14 mouse cellular contexts compared by ENCODE assay signal in genomic region chr8:70188707-70189106, GRCm38 (mm10). TPM values are rescaled to one million over a fixed set of nuclear protein-coding genes. Genes with fewer than 3 reads are reported as not detected.
DNase-seq lines count a peak whose midpoint lies in the region; TF ChIP-seq lines count a peak whose summit lies in the region.
"Had no signal": no experiment of that assay in that cellular context is flagged by ENCODE, and none has a peak within 500 bp of the region (broad histone marks: within the 10 kb centered on the region; RNA-seq: fewer than 3 reads in every experiment).

No protein-coding gene starts in this region.

- H3K27ac ChIP-seq in liver, adult 2 months (replicated peaks; ENCODE audit: insufficient read depth, low read depth, low read length), result peak overlapping the region; percentile 56
- H3K27ac ChIP-seq: liver, embryonic 12.5 days; midbrain, embryonic 13.5 days had no signal

- peak; percentile 52 for DNase-seq in adrenal gland, postnatal 10 days
- DNase-seq in adrenal gland, postnatal 4 days (ENCODE audit: low spot score in 2 of 2), result no peak
- DNase-seq in liver, adult 2 months (ENCODE audit: extremely low read depth, low read depth, low spot score), result peak; percentile 86
- no peak for DNase-seq in liver
- peak; percentile 89 to 93 for DNase-seq in kidney, postnatal 25 days
- no peak for DNase-seq in right cerebral cortex, adult 2 months (ENCODE audit: low spot score in 2 of 2)
- DNase-seq in left cerebral cortex, adult 18-20 months (ENCODE audit: low spot score in 2 of 2), result no peak
- DNase-seq in right cerebral cortex, postnatal 14 days, result no peak
- DNase-seq: cerebellum, postnatal 10 days; gastrocnemius, postnatal 36 days had no signal

- TF ChIP-seq CTCF in liver, adult 2 months (IDR thresholded peaks at IDR 0.05; ENCODE audit: low read depth, low read length), result no peak

- peaks cover 17% of the 10 kb centered on the region for H3K4me1 ChIP-seq in liver, adult 2 months (ENCODE audit: control insufficient read depth, insufficient read depth, low read length)
- H3K4me1 ChIP-seq: midbrain, embryonic 13.5 days had no signal

- 0 out of 2 replicates have a peak overlapping the region, but pooled peaks have one; percentile 17 for H3K9ac ChIP-seq in liver, adult 2 months (ENCODE audit: low read depth, low read length)
- H3K9ac ChIP-seq: liver, embryonic 12.5 days; midbrain, embryonic 13.5 days had no signal

- WGBS in liver, adult 2 months, result 29% methylated on average over 7 of the region's 7 CpGs

- H3K36me3 ChIP-seq in liver, adult 2 months (ENCODE audit: control insufficient read depth, insufficient read depth, low read length), result peaks cover 26% of the 10 kb centered on the region; the same call in 1 of the 2 replicates

- no peaks in the 10 kb centered on the region for H3K27me3 ChIP-seq in liver, adult 2 months (ENCODE audit: control insufficient read depth, insufficient read depth, low read length)
- H3K27me3 ChIP-seq: liver, embryonic 12.5 days; midbrain, embryonic 13.5 days had no signal

- TF ChIP-seq POLR2A in liver, adult 2 months (IDR thresholded peaks at IDR 0.05; ENCODE audit: extremely low read depth, insufficient read depth, low read length), result no peak

- H3K4me3 ChIP-seq in liver, adult 2 months (ENCODE audit: insufficient read depth, low read depth, low read length), result no peak overlapping the region
- H3K4me3 ChIP-seq: liver, embryonic 12.5 days; midbrain, embryonic 13.5 days had no signal

- peaks cover 15% of the 10 kb centered on the region; the same call in 1 of the 2 replicates for H3K79me2 ChIP-seq in liver, adult 2 months (ENCODE audit: control insufficient read depth, insufficient read depth, low read length)

RNA-seq across cellular contexts. Expression of gene Tmem161a, which starts 16.6 kb away (rescaled TPM):
- total RNA-seq in adrenal gland, postnatal 10 days (2021), result 10 to 100 TPM; 43.1 to 47.0 TPM
- 10 to 100 TPM; 63.4 to 66.8 TPM for total RNA-seq in adrenal gland, postnatal 4 days (2021)
- total RNA-seq in liver, adult 2 months (2014; rRNA removed), result 18.3 and 20.4 TPM in 2 replicates
- 40.4 and 60.4 TPM in 2 replicates for polyA plus RNA-seq in liver, adult 2 months (2012; rRNA removed)
- 10 to 100 TPM; 45.2 to 46.2 TPM for total RNA-seq in left cerebral cortex, adult 18-20 months (2021)

RNA-seq across cellular contexts. Expression of gene Slc25a42, which starts 23.4 kb away (rescaled TPM):
- 100 to 1,000 TPM; 124 to 184 TPM for total RNA-seq in adrenal gland, postnatal 10 days (2021)
- 10 to 100 TPM; 27.8 to 39.2 TPM for total RNA-seq in adrenal gland, postnatal 4 days (2021)
- 31.4 and 48.5 TPM in 2 replicates for total RNA-seq in liver, adult 2 months (2014; rRNA removed)
- polyA plus RNA-seq in liver, adult 2 months (2012; rRNA removed), result 96.9 and 117 TPM in 2 replicates
- total RNA-seq in left cerebral cortex, adult 18-20 months (2021), result 10 to 100 TPM; 36.0 to 37.8 TPM

RNA-seq across cellular contexts. Expression of gene Sugp2, which starts 45.3 kb away (rescaled TPM):
- 10 to 100 TPM; 28.9 to 48.5 TPM for total RNA-seq in adrenal gland, postnatal 10 days (2021)
- total RNA-seq in adrenal gland, postnatal 4 days (2021), result 10 to 100 TPM; 54.9 to 62.1 TPM
- 5.3 and 7.0 TPM in 2 replicates for total RNA-seq in liver, adult 2 months (2014; rRNA removed)
- 9.7 and 12.4 TPM in 2 replicates for polyA plus RNA-seq in liver, adult 2 months (2012; rRNA removed)
- total RNA-seq in left cerebral cortex, adult 18-20 months (2021), result 100 to 1,000 TPM in 1 of 2 experiments, 10 to 100 TPM in 1; 97.3 to 109 TPM

RNA-seq across cellular contexts. Expression of gene Armc6, which starts 45.6 kb away (rescaled TPM):
- 10 to 100 TPM; 11.2 to 13.2 TPM for total RNA-seq in adrenal gland, postnatal 10 days (2021)
- total RNA-seq in adrenal gland, postnatal 4 days (2021), result 10 to 100 TPM; 10.1 to 15.1 TPM
- total RNA-seq in liver, adult 2 months (2014; rRNA removed), result 4.4 and 6.2 TPM in 2 replicates
- polyA plus RNA-seq in liver, adult 2 months (2012; rRNA removed), result 9.6 and 11.6 TPM in 2 replicates
- 10 to 100 TPM; 37.0 to 42.1 TPM for total RNA-seq in left cerebral cortex, adult 18-20 months (2021)

RNA-seq across cellular contexts. Expression of gene Mef2b, which starts 49.2 kb away (rescaled TPM):
- under 1 TPM; 0.36 to 0.54 TPM for total RNA-seq in adrenal gland, postnatal 10 days (2021)
- 1 to 10 TPM; 1.5 to 1.6 TPM for total RNA-seq in adrenal gland, postnatal 4 days (2021)
- 0.09 and 0.34 TPM in 2 replicates for total RNA-seq in liver, adult 2 months (2014; rRNA removed)
- polyA plus RNA-seq in liver, adult 2 months (2012; rRNA removed), result not detected in 2 replicates
- not detected for total RNA-seq in left cerebral cortex, adult 18-20 months (2021)
- total RNA-seq: hematopoietic stem cell, adult 5-6 weeks had no signal
- polyA plus RNA-seq: stomach, embryonic 14.5 days had no signal

Comparison
In these comparisons a context has a peak if more than half of its experiments do, and no peak if none do; other contexts are left out.
1. DNase-seq: peak in adrenal gland, postnatal 10 days (single experiment), liver, adult 2 months (single experiment) and kidney, postnatal 25 days (2 of 2); none in adrenal gland, postnatal 4 days (0 of 2), liver (single experiment), right cerebral cortex, adult 2 months (0 of 2), left cerebral cortex, adult 18-20 months (0 of 2) and right cerebral cortex, postnatal 14 days (single experiment).